Mouse (Mus musculus): Measurements from ENCODE around the gene Prrt4. TPM values are rescaled to one million over a fixed set of nuclear protein-coding genes. Genes with fewer than 3 reads are reported as not detected.

The Prrt4 gene
- polyA plus RNA-seq (2014; fragmentation: Illumina TruSeq; extraction: RNeasy Lipid Tissue Mini Kit (QIAGEN cat#74804); ENCODE audit: low read depth, low replicate concordance) = not detected

GRCm38 (mm10) chr6:29178888-29179658, at the start of gene Prrt4:
TSS of gene Prrt4 (minus strand) at chr6:29179584.

DNA sequence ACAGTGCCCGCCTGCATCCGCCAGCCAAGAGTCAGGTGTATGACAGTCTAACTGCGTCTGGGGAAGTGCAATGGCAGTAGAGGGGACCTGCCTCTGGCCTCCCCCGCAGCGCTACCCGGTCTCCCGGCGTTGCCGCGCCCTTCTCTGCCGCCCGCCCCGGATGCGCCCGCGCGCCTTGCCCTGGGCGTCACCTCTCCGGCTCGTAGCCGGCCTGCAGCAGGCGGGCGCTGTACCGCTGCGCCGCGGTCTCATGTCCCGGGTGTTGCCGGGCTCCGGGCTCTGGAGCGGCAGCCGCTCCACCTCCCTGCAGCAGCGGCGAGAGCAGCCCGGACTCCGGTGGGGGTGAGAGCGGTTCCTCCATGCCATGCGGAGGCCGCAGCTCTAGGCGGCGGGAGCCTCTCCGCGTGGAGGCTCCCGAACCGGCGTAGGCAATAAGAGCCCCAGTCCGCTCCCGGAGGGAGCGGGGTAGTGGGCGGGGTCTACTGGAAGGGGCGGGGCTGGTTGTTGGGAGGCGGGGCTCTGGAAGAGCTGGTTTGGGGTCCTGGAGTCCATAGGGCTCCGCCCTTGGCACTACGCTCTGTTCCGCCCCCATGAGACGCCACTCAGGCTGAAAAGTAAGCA, 36.6 kb upstream of the Prrt4 start, which contains the start of gene Impdh1:
Gene Impdh1, minus strand, starts transcription at position 484 of the 621 bp plus-strand sequence.

GRCm38 (mm10) chr6:29164314-29165244, 14.8 kb downstream of the Prrt4 start, which contains the start of gene Rbm28:
TSS of gene Rbm28 (minus strand) at chr6:29165006.

Other genes with a start within 250 kb of the Prrt4 start
- gene Lep, start 119.4 kb downstream of the Prrt4 start, polyA plus RNA-seq (2014; fragmentation: Illumina TruSeq; extraction: RNeasy Lipid Tissue Mini Kit (QIAGEN cat#74804); ENCODE audit: low read depth, low replicate concordance) = 0.84 TPM
- gene Rbm28, start 14.6 kb downstream of the Prrt4 start, polyA plus RNA-seq (2014; fragmentation: Illumina TruSeq; extraction: RNeasy Lipid Tissue Mini Kit (QIAGEN cat#74804); ENCODE audit: low read depth, low replicate concordance) = 162 TPM
- 0.84 TPM for gene Impdh1, start 36.8 kb upstream of the Prrt4 start, polyA plus RNA-seq (2014; fragmentation: Illumina TruSeq; extraction: RNeasy Lipid Tissue Mini Kit (QIAGEN cat#74804); ENCODE audit: low read depth, low replicate concordance)
- gene Hilpda, start 92.9 kb upstream of the Prrt4 start, polyA plus RNA-seq (2014; fragmentation: Illumina TruSeq; extraction: RNeasy Lipid Tissue Mini Kit (QIAGEN cat#74804); ENCODE audit: low read depth, low replicate concordance) = 20.7 TPM
- gene Fam71f2, start 100.0 kb upstream of the Prrt4 start, polyA plus RNA-seq (2014; fragmentation: Illumina TruSeq; extraction: RNeasy Lipid Tissue Mini Kit (QIAGEN cat#74804); ENCODE audit: low read depth, low replicate concordance) = 194 TPM
- gene Fam71f1, start 139.6 kb upstream of the Prrt4 start, polyA plus RNA-seq (2014; fragmentation: Illumina TruSeq; extraction: RNeasy Lipid Tissue Mini Kit (QIAGEN cat#74804); ENCODE audit: low read depth, low replicate concordance) = 113 TPM
- gene Calu, start 168.5 kb upstream of the Prrt4 start, polyA plus RNA-seq (2014; fragmentation: Illumina TruSeq; extraction: RNeasy Lipid Tissue Mini Kit (QIAGEN cat#74804); ENCODE audit: low read depth, low replicate concordance) = 59.0 TPM
- gene Opn1sw, start 208.9 kb upstream of the Prrt4 start, polyA plus RNA-seq (2014; fragmentation: Illumina TruSeq; extraction: RNeasy Lipid Tissue Mini Kit (QIAGEN cat#74804); ENCODE audit: low read depth, low replicate concordance) = not detected
- 542 TPM for gene Ccdc136, start 216.7 kb upstream of the Prrt4 start, polyA plus RNA-seq (2014; fragmentation: Illumina TruSeq; extraction: RNeasy Lipid Tissue Mini Kit (QIAGEN cat#74804); ENCODE audit: low read depth, low replicate concordance)